Mouse (Mus musculus) A20 (cell line): ENCODE measurements around the gene Zic1.

Experiments
- DNase-seq: peaks from one replicate; pipeline ENCODE4 v3.0.0-alpha.2; 2011; ENCODE audit warnings: low read depth, low spot score

Gene Zic1

DNA sequence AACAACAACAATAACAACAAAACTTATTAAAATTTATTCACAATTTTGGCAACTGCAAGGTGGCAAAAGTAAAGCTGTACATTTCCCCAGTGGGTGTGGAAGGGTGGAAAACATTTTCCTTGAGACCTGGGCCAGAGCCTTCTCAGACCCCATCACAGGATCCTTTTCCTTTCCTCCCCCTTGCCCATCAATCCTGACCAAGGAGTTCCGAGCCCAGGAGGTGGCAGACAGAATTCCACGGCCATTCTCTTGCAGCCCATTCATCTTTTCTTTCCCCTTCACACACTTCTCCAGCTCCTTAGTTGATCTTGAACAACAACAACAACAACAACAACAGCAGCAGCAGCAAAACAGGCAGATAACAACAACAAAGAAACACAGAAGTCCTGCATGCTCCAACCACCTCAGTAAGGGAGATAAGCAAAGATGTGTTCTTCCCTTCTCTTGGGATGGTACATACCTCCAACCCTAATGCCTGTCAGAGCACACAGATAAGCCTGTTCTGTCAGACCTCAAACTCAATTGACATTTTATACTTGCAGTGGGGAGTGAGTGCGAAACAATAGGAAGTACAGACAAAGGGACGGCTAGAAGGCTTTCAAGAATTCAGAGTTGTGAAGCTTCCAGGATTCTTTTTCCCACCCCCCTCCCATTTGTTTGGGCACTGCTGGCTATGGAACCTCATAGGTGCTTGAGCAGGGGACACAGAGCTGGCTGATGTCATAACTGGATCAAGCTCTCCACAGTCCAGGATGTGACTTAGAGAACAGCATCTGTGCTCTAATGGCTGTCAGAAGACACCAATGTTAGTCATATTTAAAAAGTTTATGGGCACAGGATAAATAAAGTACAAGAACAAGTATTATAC lies 19.3 kb upstream of the Zic1 start:
- no peak for DNase-seq

- DNase-seq: no peak
Observed at GRCm38 (mm10) chr9:91384136-91384500, 18.5 kb upstream of the Zic1 start.

- DNase-seq: no peak
Observed at GRCm38 (mm10) chr9:91383441-91384135, 18.0 kb upstream of the Zic1 start.

DNA sequence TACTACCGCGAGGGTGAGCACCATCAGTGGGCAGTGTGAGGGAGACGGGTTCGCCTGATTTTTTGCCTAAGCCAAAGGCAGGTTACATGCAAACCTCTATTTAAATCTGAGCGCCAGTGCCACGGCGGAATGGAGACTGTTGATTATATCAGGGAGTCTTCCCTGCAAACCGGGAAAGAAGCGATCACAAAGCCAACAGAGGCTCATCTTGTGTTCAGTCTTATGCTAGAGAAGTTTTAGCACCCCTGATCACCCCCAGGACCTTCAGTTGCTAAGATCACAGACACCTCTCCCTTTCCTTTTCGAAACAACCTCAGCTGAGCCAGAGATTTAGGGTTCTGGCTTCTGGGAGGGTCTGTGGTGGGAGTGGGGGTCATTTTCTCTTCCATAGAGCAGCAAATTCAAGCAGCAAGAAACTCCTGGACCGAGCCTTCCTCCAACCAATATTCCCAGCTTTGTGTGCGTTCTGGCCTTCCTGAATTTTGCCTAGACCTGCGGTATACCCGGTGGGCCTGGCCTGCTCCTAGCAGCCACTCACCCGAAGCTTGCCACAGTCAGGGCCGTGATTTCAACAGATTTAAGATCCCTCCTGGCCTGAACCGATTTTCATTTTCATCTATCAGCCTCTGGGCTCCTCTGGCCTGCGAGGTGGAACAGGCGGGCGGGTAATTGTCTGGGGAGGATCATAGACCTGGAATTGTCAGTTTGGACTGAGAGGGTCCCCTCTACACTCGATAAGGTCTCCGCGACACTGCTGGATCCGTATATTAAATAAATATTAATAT lies 17.1 kb upstream of the Zic1 start:
- DNase-seq: no peak

DNA sequence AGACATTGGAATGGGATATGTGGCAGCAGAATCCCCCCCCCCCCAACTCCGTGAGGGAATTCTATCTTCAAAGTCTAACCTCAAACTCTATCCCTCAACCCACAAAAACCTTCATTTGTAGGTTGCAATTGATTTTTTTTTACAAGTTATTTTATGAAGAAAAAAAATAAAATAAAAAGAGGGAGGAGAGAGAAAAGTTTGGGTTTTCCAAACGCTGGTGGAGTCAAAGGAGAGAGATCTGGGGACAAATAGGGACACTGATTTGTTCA lies 16.4 kb upstream of the Zic1 start:
- no peak for DNase-seq

DNA sequence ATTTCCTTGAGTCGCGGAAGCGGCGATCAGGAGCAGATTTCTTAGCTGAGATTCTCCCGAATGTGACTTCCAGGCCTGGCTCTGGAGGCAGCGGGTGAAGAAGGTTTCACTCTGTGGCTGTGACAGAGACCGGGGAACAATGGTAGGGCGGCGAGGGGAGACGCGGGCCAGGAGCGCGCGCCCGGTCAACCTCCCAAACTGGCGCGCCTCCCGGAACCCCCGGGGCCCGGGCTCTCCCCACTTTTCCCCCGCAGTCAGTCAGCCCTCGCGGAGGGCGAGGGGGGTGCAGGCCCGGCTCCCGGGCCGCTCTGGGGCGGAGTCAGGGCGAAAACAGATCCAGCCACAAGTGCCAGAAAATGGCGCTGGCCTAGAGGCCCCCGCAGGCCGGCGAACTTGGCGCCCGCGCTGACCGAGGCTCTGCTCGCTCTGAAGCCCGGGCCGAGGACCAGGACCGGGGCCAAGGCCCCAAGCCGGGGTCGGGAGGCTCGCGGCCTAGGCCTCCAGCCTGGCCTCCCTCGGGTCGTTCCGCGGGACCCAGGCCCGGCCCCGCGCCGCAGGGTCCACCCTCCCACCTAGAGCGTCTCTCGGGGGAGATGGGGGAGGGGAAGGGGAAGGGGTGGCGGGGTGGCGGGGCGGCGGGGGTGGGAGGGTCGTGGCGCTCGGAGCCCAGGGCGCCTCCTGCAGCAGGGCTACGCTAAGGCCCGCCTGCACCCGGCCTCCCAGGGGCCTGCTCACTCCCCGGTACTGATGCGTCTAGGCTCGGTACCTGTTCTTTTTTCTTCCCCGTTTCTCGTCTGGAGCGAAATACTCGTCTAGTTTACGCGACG lies 15.9 kb upstream of the Zic1 start:
- DNase-seq: no peak

- no peak for DNase-seq
Observed at GRCm38 (mm10) chr9:91380458-91380914, 14.9 kb upstream of the Zic1 start.

DNA sequence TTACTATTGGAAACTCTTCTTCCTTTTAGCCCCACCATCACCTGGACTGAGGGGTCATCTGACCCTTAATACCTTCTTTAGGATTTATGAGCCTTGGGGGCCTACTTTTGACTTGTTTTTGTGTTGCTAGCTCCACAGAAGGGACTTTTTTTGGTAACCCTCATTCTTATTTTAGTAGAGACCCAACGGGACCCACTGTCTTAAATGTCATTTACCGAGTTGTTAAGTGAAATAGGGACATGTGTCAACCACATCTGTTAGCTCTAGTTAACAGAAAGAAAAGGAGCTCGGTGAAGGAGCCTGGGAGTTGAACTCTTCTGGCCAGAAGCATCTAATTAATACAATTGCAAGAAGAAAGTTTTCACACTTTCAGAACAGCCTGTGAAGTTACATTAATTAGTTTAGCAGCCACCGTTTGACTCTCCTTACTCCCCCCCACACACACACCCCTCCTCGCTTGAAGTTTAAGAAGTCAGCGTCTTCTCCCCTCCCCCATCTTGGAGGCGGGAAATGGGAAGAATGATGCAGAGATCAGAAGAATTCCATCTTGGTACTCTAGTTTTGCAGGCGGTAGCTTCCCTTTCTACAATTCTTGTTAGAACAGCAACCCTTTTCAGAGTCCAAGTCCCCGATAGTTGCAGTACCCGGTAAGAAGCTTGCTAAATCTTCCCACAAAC lies 14.3 kb upstream of the Zic1 start:
- no peak for DNase-seq

DNA sequence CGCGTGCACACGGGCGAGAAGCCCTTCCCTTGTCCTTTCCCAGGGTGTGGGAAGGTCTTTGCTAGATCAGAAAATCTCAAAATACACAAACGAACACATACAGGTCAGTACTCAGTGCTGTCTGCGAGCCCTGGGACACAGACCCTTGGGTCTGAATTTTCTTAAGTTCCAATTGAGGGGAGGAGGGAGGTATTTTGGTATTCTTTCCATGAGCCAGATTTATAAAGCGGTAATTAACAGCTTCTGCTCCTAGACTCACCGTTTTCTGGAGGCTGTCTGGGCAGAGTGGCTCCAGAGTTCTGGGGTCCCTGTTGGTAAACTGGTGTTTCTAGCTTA lies 13.7 kb upstream of the Zic1 start:
- no peak for DNase-seq

DNA sequence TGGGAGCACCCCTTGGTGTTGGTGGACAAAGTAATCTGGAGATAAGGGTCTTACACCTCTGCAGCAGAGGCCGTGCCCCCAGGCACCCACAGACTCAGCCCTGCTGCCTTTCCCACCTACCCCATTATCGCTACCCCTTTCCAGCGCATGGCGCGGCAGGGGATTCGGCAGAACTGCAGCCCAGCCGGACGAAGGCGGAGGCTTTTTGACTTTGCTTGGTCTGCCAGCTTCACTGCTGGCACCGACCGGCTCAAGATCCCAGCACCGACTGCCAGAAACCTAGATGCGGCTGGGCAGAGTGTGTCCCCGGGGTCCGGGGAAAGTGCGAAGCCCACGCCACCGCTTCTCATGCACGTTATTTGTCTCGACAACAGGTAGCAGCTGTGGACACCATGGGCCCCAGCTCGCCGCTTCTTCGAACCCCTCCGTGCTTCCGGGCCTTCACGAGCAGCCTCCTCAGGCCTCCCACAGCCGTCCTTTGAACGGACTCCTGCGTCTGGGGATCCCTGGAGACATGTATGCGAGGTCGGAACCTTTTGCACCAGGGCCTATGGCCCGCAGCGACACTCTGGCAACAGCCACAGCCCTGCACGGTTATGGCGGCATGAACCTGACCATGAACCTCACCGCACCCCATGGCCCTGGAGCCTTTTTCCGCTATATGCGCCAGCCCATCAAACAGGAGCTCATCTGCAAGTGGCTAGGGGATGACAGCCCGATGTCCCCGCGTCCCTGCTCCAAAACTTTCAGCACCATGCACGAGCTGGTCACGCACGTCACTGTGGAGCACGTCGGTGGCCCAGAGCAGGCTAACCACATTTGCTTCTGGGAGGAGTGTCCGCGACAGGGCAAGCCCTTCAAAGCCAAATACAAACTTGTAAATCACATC lies 13.0 kb upstream of the Zic1 start:
- no peak for DNase-seq

- no peak for DNase-seq
Observed at GRCm38 (mm10) chr9:91377873-91378150, 12.2 kb upstream of the Zic1 start.

GRCm38 (mm10) chr9:91377036-91377872 lies 11.6 kb upstream of the Zic1 start:
- DNase-seq: no peak

DNA sequence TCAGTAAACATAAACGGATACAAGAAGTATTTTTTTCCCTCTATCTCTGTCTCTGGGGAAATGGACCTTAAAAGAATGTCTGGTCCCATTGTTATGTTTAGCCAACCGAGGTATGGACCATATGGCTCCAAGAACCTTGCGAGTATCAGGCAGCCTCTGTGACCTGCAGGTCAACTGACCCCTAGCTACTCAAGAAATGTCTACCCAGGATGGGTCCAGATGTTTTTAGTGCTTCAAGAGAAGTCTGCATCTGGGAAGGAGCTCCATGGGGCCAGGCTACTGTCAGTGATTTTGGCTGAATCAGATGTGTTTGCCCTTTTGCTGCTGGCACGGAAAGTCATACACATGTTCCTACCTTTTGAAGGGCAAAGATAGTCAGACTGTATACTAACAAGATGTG lies 9.1 kb upstream of the Zic1 start:
- no peak for DNase-seq

GRCm38 (mm10) chr9:91373811-91374575 lies 8.4 kb upstream of the Zic1 start:
- DNase-seq: no peak

- DNase-seq: no peak
Observed at GRCm38 (mm10) chr9:91371608-91372007, 6.0 kb upstream of the Zic1 start.

DNA sequence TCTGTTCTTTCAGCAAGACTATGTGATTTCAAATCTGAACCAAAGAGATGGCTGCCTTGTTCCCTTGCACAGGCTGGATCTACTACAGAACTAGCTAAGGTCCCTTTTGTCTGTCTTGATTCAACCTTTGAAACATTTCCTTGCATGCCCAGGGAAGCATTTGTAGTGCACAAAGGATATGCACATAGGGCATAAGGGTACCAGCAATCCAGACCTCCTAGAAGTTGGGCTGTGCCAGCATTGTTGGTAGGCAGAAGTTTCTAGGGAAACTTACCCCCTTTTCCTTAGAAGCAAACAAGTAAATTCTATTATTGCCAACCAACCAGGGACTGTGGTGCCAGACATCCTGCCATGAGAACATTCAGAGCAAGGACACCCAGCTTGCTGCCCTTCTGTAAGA lies 5.4 kb upstream of the Zic1 start:
- no peak for DNase-seq

- no peak for DNase-seq
Observed at GRCm38 (mm10) chr9:91370191-91370708, 4.6 kb upstream of the Zic1 start.

DNA sequence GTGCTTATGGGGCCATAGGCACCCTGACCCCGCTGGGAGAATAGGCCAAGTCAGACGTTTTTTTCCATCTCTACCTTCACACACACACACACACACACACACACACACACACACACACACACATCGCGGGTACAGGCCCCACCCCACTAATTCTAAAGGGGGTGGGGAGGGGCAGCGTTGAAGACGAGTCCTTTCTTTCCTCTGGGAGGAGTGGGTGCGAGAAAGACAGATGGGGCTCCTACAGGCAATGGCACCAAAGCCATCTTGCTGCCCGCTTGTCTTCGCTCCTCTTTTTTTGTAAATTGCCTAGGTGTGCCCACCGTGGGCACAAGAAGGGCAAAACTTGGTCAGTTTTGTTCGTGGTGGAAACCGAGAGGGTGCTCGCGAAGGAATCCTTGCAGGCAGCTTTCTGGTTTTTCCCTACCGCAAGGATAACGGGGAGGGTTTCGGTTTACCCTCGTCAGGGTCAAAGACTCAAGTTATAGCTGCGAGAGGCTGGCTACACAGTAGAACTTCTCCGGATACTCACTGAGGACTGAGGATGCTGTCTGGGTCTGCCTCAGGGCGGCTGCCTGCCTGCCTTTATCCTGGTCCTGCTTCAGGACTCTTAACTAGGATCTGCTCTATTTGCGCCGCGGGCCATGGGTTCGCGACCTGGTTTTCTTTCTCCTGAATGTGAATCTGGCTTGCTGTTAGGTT lies 3.8 kb upstream of the Zic1 start:
- DNase-seq: no peak
